ENCODE assay signal across 8 mouse cellular contexts in genomic region chrX:50841587-50841986, GRCm38 (mm10). TPM values are rescaled to one million over a fixed set of nuclear protein-coding genes. Genes with fewer than 3 reads are reported as not detected.
A peak's percentile ranks its signal among the peaks of the same experiment; 100 is the strongest.
DNase-seq lines count a peak whose midpoint lies in the region; ATAC-seq lines count a peak whose summit lies in the region.

No protein-coding gene starts in this region.

- H3K4me3 ChIP-seq in heart, embryonic 14.5 days (ENCODE audit: control insufficient read depth in 1 of 2, insufficient read depth in 1 of 2, low read depth in 1 of 2, low read length in 2 of 2): peak overlapping the region; percentile 58 to 72

- DNase-seq in ovary, postnatal 36 days (ENCODE audit: low spot score): peak; percentile 15
- no peak for DNase-seq in ovary, postnatal 14 days (ENCODE audit: low spot score)
- DNase-seq in kidney, postnatal 14 days: peak; percentile 1
- DNase-seq in spleen, postnatal 36 days (ENCODE audit: low spot score in 2 of 2): peak; percentile 6 to 19
- no peak for DNase-seq in retina, postnatal 1 day

- H3K27ac ChIP-seq in heart, embryonic 14.5 days (replicated peaks in 1 of 2; ENCODE audit: control insufficient read depth in 1 of 2, insufficient read depth in 1 of 2, low read depth in 2 of 2, low read length in 2 of 2): no peak overlapping the region

- WGBS in heart, embryonic 14.5 days: 18% methylated on average over 22 of the region's 23 CpGs

- no peaks in the 10 kb centered on the region; the same call in 1 of the 2 replicates for H3K27me3 ChIP-seq in heart, embryonic 14.5 days (ENCODE audit: control insufficient read depth, insufficient read depth, low read length)

- H3K9ac ChIP-seq in heart, embryonic 14.5 days (ENCODE audit: low read length): peak overlapping the region; percentile 65

- ATAC-seq in common myeloid progenitor, adult 5-6 weeks (replicated peaks; ENCODE audit: low read depth, poor library complexity, severe bottlenecking): peak; percentile 55
- ATAC-seq in heart, embryonic 14.5 days (ENCODE audit: insufficient number of reproducible peaks, insufficient read depth, low FRiP score, low read depth): peak; percentile 35; the same call in 1 of the 2 replicates
- peak; percentile 40 for ATAC-seq in megakaryocyte progenitor cell, adult 5-6 weeks (replicated peaks; ENCODE audit: poor library complexity)

- peak overlapping the region; percentile 77 for H3K4me2 ChIP-seq in heart, embryonic 14.5 days (ENCODE audit: low read length)

- H3K36me3 ChIP-seq in heart, embryonic 14.5 days (ENCODE audit: control insufficient read depth, insufficient read depth, low read length): no peaks in the 10 kb centered on the region

- no peaks in the 10 kb centered on the region for H3K4me1 ChIP-seq in heart, embryonic 14.5 days (ENCODE audit: control insufficient read depth in 2 of 2, insufficient read depth in 2 of 2, low read length in 2 of 2)

- no peaks in the 10 kb centered on the region for H3K9me3 ChIP-seq in heart, embryonic 14.5 days (ENCODE audit: control insufficient read depth, low read length)

RNA-seq across cellular contexts. Expression of gene Stk26, which starts 0.7 kb away (rescaled TPM):
- total RNA-seq in common myeloid progenitor, adult 5-6 weeks (2017): 132 and 150 TPM in 2 replicates
- 4.1 and 4.9 TPM in 2 replicates for polyA plus RNA-seq in heart, embryonic 14.5 days (2014; fragmentation: Nextera tagmentation; extraction: Ambion mirVana)
- 251 and 266 TPM in 2 replicates for total RNA-seq in megakaryocyte progenitor cell, adult 5-6 weeks (2015)
- total RNA-seq in megakaryocyte progenitor cell, adult 5-6 weeks (2017): 190 and 197 TPM in 2 replicates

Comparison
In these comparisons a context has a peak if more than half of its experiments do, and no peak if none do; other contexts are left out.
1. DNase-seq: peak in ovary, postnatal 36 days (single experiment), kidney, postnatal 14 days (single experiment) and spleen, postnatal 36 days (2 of 2); none in ovary, postnatal 14 days (single experiment) and retina, postnatal 1 day (single experiment).
2. Peak in every context shown above with its lines, with median percentiles within 50 percentile points of each other: ATAC-seq.